Mouse (Mus musculus): Measurements from ENCODE around the gene Hivep2.

The Hivep2 gene

DNA sequence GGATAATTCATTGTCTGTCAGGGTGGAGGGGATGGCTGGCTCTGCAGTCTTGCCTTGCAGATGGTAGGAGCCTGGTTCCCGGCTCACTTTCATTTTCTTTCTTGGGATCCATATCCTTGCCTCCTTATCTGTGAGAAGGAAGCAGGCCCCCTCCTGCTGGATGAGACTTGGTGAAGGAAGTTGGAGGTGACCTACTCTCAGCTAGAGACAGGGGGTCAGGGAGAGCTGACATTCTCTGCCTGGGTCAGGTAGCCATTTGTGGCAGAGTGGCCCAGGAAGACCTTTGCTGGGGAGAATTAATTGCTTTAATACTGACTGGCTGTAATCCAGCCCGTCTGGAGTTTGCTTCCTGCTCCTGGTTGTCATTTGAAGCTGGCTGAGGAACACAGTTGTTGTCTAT lies 81.8 kb downstream of the Hivep2 start:
- DNase-seq (ENCODE audit: low spot score in 2 of 2), result no peak

DNA sequence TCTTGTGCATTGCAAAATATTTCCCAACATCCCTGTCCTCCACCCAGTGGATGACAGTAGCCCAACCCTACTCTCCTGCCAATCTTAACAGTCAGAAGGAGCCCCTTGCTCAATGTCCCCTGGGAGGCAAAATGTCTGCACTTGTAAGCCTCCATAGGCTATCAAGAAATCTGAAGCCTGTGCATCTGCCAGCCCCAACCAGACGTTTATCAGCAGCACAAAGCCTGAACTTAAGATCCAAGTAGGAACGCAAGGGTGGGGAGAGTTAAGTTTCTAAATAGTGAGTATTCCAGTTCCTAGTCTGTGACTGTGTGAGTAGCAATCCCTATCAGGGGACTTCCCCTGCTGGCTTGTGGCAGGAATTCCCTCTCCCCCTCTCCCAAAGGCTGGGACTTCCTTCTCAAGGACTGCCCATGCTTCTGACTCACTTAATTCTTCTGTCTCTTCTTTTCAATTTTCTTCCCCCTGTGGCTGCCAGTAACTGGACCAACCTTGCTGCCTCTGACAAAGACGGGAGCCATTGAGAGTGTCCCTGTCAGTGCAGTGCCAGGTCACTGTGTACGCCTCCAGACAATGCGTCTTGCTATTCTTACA lies 82.5 kb downstream of the Hivep2 start:
- no peak for DNase-seq (ENCODE audit: low spot score in 2 of 2)

DNA sequence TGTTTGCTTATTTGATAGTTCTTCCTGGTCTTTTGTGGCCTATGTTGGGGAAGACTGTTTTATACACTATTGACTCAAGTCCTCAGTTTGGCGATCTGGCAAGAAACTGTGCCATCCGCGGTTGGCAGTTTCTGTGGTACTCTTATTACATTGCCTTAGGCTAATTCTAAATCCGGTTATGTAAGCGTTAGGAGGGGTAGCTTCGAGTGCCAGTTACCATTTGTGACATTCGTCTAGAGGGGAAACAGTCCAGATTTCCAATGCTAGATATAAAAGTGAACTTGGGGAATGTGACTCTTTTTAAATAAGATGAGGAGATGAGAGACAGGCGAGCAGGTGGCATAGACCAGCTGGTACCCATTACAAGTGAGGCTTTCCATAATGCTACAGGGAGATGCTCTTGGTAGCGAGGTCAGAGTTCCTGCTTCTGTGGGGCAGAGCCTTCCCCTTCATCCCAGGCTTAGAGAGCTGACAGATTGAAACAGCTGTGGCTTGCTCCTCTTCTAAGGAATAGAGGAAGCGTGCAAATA lies 83.1 kb downstream of the Hivep2 start:
- no peak for DNase-seq (ENCODE audit: low spot score in 2 of 2)

DNA sequence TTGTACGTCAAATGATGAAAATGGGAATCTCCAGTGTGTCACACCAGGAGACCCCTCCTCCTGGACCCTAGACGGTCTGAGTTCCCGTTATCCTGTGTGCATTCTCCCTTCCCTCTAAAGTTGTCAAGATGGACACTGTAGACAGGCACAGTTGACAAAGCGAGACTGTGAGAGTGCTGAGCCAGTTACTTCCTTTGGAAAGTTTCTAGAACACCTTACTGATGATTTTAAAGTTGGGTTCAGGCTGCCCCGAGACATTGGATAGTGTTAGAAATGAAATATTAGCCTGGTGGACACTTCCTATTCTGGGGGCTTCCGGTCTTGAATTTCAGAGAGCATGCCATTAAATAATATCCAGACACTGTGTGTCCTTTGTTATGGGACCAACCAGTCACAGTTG lies 83.8 kb downstream of the Hivep2 start:
- DNase-seq (ENCODE audit: low spot score in 2 of 2), result no peak

DNA sequence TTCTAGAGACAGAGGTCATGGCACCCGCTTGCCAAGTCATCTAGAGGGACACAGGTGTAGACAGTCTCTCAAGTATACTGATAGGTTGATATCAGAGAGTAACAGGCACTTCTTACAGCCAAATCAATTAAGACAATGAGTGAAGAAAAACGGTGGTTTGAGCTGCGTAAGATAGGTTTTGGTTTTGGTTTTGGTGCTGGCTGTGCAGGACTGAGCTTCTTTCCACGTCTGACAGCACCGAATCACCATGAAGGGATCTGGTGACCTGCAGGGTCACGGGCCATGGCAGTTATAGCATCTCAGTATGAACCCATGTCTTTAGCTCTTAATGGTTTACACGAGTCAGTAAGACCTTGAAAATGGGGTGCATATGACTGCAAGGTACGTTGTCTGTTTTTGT lies 84.7 kb downstream of the Hivep2 start:
- DNase-seq (ENCODE audit: low spot score in 2 of 2), result no peak

DNA sequence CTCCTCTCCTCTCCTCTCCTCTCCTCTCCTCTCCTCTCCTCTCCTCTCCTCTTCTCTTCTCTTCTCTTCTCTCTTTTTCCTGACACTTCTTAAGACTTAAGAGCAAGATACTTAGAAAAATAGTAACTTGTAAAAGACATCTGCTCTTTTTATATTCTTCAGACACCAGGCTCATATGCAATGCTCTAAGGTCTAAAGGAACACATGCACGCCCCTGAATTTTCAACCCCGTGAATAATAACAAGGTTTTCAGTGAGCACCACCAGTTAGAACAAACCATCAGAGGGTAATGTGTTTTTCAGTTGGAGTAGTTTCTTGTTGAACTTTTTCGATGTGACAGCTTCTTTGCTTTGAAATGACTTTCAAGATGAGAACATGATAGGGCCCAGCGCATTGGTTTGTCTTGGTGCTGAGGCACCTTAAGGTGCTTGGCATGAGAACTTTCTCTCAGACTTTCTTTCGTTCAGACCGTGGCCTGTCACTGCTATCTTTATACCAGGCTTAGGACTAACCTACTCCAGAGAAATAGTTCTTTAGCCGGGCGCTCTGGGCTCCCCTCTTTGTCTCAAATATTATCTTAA lies 86.3 kb downstream of the Hivep2 start:
- DNase-seq (ENCODE audit: low spot score in 2 of 2), result no peak

DNA sequence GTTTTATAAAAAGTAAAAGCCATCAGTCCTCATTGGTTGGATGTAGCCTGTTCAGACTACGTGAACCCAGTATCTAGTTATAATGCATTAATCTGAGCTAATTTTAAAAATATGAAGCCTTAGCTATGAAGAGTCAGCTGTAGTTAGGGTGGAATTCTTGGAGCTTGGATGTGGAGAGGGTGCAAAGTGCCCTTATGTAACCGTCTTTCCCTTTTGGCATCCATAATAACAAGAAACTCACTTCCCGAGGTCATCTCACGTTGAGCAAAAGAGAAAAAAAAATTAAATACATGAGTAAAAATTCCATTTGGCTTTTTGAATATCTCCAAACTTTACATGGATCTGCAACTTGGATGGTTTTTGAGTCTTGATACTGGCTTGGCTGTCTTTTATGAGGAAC lies 89.0 kb downstream of the Hivep2 start:
- no peak for DNase-seq (ENCODE audit: low spot score in 2 of 2)

DNA sequence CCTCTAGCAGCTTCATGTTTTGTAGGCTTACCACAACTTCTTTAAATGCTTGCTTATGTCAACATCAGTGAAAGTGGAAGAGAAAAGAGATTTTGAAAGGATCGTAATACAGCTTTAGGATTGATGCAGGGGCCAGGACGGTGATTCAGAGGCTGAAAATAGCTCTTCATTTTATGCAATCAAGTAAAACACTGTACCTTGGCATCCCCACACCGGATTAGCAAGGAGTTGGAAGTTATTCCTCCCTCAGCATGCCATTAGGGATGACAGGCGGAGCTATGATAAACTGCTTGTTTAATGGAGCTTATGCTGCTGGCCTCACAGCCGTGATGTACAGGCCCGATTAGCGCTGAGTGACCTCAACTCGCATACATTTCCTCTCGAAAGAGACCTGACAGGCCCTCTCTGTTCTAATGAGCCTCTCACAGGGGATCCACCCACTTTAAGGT lies 89.7 kb downstream of the Hivep2 start:
- no peak for DNase-seq (ENCODE audit: low spot score in 2 of 2)

DNA sequence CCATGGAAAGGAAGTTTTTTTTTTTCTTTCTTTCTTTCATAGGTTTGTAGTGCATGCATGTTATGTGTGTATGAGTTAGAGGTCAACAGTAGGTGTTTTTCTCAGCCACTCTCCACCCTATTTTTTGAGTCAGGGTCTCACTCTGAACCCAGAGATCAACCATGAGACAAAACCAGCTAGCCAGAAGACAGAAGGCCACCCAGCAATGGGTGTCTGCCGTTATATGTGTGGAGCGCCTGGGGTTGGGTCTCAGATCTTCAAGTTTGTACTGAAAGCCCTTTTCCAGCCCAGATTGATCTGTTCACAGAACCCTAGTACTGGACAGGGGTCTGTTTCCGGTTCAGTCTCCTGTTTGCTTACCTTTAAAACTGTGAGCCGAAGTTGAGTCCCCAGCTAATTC lies 90.2 kb downstream of the Hivep2 start:
- no peak for DNase-seq (ENCODE audit: low spot score in 2 of 2)

DNA sequence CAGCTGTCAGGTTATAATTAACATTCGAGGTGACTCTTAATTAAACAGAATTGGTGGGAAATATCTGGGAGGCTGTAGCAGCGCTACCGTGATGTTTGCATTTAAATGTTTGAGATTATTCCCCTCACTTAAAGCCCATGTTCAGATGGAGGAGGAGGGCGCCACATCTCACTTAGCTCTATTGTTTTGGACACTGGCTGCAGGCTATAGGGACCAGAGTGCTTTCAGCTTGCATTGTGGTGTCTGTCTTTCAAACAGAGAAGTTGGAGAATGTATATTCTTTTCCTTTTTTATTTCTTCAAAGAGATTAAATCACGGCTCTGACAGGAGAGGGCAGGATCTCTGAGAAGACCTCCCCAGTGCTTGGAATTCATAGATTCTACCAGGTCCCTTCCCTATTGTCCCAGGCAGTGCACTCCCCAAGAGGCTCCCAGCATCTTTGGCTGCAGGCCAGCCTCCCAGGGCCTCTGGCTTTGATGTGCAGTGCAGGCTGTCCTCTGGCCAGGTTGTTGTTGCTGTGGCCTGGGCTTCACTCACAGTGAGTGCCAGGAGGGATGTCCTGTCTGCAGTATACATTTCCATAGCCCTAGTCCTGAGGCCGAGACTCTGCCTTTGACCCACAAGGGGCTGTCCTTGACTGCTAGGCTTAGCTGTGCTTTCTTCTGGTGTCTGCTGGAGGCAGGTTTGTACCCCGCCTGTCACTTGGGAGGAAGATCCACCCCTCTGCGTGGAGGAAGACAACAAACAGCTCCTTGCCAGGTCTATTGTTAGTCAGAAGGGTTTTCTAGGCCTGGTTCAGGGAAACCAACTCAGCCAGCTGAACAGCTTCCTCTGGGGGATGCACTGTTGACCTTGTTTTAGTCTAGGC lies 90.9 kb downstream of the Hivep2 start:
- DNase-seq (ENCODE audit: low spot score in 2 of 2), result no peak

DNA sequence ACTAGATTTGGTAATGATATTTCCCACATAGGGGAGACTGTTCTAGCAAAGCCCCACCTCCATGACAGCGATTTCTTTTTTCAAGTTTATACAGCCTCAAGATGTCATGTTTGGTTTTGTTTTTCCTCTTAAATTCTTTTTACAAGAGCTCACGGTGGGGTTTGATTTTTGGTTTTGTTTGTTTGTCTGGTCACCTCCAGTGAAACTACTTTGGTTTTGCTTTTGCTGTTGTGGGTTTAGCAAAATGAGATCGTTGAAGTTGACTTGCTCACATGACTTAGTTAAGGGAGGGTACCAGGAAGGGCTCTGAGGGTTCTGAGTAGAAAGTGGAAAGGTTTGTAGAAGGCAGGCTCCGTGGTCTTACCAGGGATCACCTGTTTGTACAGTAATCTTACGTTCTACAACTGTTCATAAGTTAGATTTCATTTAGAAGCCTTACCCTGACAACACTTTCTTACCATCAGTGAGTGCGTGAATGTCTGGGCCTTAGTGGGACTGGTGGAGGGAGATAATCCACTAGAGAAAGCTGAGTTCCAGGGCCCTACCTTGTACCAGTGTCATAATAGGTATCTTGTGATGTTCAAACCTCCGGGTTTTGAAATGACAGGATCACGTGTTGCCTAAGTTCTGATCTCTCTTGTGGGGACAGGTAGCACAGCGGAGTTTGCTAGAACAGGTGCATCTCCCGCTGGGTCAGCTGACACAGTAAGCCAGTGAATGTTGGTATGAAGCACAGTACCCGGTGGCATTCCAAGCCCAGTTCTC lies 92.1 kb downstream of the Hivep2 start:
- peak; percentile 26 to 29 for DNase-seq (ENCODE audit: low spot score in 2 of 2)

DNA sequence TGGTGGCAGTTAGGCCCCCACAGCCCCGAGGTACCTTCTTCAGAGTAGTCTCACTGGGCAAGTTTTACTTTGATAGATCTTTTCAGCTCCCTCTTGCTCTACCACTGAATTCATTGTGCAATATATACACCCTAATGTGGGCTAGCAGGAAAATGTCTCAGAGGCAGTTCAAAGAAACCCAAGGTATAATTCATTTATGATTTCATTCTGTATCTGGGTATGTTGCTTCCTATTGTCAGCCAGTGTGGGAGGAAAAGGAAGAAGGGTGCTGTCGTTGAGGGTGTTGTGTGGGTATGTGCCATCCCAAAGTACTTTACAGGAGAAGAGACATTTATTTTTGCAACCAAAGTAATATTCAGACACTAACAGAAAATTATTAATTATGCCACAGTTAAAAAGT lies 92.9 kb downstream of the Hivep2 start:
- no peak for DNase-seq (ENCODE audit: low spot score in 2 of 2)

DNA sequence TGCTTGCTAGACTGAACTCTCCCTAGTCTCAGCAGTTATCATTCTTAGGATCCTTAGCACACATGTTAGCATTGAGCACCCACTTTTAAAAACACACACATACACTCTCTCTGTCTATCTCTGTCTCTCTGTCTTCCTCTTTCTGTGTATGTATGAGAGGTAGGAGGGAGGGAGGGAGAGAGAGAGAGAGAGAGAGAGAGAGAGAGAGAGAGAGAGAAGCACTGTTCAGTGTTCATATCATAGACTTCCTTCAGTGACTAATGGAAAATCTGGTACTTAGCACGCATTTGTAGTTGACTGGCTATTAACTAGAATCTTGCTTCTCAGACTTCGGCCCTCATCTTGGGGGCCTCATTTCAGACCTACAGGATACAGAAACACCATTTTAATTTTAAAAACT lies 93.7 kb downstream of the Hivep2 start:
- no peak for DNase-seq (ENCODE audit: low spot score in 2 of 2)

DNA sequence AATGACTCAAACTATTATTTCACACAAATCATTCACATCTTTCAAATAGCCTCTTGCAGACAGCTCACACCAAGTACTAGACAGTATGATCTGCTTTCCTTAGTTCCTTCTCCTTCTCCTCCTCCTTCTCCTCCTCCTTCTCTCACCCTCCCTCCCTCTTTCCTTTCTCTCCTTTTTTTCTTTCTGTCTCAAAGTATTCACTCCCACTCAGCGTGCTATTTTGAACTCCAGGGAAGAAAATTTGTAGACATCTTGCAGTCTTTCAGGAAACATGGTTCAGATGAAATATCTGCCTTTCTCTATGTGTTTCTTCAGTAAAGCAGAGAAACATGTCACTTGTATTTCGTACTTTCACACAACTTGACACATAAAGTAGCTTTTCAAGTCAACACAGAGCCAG lies 94.4 kb downstream of the Hivep2 start:
- DNase-seq (ENCODE audit: low spot score in 2 of 2), result no peak

DNA sequence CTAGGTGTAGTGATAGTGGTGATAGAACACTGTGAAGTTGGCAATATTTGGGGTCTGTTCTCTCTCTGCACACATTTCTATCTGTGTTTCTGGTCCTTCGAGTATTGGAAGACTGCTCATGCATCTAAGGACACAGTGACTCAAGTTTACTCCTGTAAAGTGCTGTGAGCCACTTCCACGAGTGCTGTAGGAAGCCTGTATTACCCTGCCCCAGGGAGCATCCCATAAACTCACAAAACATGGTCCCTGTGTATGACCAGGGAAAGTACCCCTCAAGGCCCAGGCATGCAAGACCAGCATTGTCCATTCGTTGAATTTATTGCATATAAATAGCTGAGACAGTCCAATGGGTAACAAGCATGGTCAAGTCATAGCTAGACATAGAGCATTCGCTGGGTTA lies 97.4 kb downstream of the Hivep2 start:
- DNase-seq (ENCODE audit: low spot score in 2 of 2), result no peak

DNA sequence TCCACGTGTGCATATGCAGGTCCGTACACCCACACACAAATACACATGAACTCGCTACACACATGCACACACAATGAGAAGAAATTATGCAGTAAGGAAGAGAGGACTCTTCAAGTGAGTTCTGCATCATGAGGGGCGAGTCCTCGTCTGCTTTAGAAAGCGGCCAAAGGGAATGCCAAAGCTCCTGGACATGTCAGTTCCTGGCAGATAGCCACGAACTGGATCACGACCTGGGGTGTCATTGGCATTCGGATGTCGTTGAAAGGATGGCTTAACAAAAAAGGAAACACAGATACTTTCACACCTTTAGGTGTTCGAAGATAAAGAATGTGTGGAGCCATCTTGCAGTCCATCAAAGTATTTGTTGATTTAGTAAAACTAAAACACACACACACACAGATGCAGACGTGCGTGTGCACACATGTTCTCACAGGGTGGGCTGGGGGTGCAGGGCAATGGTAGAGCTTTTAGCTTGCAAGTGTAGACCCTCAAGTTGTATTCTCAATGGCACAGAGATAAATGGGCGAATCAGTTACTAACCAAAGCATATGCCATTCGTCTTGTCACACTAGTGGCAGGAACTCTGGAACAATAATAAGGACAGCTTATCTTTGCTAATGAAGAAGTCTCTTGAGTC lies 99.0 kb downstream of the Hivep2 start:
- DNase-seq (ENCODE audit: low spot score in 2 of 2), result no peak

DNA sequence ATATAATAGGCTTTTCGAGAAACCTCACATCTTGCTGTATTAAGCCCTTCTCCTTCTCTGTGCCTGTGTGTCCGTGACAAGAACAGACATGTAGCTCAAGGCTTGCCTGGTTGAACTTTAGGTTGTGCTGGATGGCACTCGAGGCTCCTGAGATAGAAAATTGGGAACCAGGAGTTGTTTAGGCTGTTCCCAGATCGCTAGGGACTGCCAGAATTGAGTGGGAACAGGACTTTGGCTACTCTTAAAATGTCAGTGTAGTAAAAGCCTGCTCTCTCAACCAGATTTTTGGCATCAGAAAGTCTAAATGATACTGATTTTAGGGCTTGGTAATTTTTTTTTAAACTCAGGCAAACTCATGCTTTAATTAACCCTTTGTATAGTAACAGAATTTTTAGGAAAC lies 101.9 kb downstream of the Hivep2 start:
- DNase-seq (ENCODE audit: low spot score in 2 of 2), result no peak

DNA sequence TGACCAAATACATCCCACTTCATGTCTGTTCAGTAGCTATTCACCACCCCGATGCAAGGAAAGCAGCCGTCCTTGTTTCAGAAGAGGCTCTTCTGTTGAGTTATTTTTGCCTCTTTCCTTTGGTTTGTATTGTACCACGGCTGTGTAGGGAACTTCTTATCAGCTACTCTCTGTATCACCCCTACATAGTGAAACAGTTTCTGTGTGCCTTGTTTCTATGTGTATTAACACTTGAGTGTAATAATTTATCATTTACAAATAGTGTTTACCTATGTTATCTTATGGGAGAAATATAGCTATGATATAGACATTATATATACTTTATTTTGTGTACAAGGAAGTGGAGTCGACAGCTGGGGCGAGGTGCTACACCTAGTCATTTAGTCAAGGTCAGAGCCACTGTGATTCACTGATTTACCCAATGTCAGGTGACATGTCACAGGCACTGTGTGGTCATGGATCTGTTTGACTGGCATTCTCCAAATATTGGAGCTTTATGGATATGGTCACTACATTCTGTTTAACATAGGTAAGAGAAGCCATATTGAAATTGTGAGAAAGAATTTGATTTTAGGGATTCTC lies 104.7 kb downstream of the Hivep2 start:
- no peak for DNase-seq (ENCODE audit: low spot score in 2 of 2)

DNA sequence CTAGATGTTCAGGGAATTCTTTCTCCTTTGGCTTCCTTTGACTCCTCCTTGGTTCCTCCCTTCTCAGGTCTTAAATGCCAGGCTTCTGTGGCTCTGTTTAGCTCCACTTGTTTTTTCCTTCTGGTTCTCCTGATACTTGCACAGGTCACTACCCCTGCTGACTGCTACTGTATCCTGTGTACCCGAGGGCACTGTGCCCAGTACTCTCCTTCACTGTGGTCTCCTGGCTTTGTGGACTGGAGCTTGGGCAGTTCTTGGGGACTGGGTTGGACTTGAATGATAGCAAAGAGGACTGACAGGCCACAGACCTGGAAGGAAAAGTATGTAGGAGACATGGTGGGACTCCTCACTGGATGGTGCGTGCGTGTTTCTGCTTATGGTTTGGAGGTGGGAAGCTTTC lies 106.6 kb downstream of the Hivep2 start:
- DNase-seq (ENCODE audit: low spot score in 2 of 2), result no peak

DNA sequence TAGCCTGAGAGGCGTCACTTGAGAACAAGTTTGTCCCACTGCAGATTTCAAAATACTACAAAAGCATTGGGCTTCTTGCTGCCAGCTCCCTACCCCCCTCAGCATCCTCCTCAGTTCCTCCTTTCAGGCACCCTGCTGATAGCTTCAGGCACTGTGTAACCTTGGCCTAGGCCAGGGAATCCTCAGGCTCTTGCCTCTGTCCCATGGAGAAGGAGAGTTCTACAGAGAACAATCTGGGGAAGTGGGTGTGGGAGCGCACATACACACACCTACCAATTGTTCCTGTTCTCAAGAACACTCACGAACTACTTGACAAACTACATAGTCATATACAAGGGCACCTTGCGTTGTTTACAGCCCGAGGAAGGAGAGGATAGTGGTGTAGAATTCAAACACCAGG lies 109.9 kb downstream of the Hivep2 start:
- no peak for DNase-seq (ENCODE audit: low spot score in 2 of 2)

DNA sequence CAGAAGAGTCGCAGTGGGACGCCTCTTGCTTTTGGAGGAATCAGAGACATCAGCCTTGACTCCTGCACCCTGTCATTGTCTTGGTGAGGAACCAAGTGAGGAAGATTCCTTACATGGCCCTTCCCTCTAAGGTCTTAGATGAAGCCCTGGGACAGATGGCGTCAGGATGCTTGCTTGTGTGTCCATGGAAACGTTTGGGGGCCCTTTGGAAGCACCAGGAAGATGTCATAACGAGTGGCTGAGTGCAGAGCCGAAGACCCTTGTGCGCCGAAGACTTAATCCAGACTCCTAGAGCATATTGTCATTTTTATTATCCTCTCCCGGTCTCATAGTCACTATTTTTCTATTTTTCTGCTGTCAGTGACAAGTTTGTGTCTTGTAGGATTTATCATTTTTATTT lies 111.0 kb downstream of the Hivep2 start:
- no peak for DNase-seq (ENCODE audit: low spot score in 2 of 2)
